Mouse (Mus musculus): ENCODE results near the gene Pkm.

GRCm38 (mm10) chr9:59687416-59688046, 31.4 kb downstream of the Pkm start:
- TF ChIP-seq CTCF (IDR thresholded peaks at IDR 0.05; ENCODE audit: control insufficient read depth, insufficient read depth, insufficient replicate concordance, low read depth, low read length) (no peak), POLR2A (IDR thresholded peaks at IDR 0.05; ENCODE audit: control insufficient read depth, low read depth, low read length) (no peak)

All from testis, adult 2 months (tissue).